Mouse (Mus musculus): ENCODE results near the gene Ccdc74a. TPM values are rescaled to one million over a fixed set of nuclear protein-coding genes. Genes with fewer than 3 reads are reported as not detected.

Ccdc74a gene
- total and polyA plus RNA-seq, 3 experiments: 0.16 to 0.32 (median 0.26) TPM

GRCm38 (mm10) chr16:17647156-17647555, 886 bp downstream of the Ccdc74a start:
- Histone ChIP-seq H3K4me1 (ENCODE audit: control insufficient read depth, insufficient read depth, low read length) (0 out of 2 replicates have a peak, but pooled peaks cover 2% of the 10 kb centered on the region), H3K4me3 (no peak overlapping the region), H3K9ac (ENCODE audit: low read depth, low read length) (no peak overlapping the region), H3K36me3 (ENCODE audit: control insufficient read depth, insufficient read depth, low read length) (no peaks in the 10 kb centered on the region), H3K27me3 (ENCODE audit: control insufficient read depth, insufficient read depth, low read length) (no peaks in the 10 kb centered on the region), H3K79me2 (replicated peaks; ENCODE audit: control insufficient read depth, insufficient read depth, low read length) (no peaks in the 10 kb centered on the region), H3K27ac (no peak overlapping the region)
- TF ChIP-seq CTCF (IDR thresholded peaks at IDR 0.05) (no peak), POLR2A (IDR thresholded peaks at IDR 0.05; ENCODE audit: insufficient read depth, low read depth, low read length) (no peak), EP300 (IDR thresholded peaks at IDR 0.05; ENCODE audit: insufficient read depth, low read depth, low read length) (no peak)
- intact Hi-C loops (cut with DNase I): no loop called here
- WGBS: 70% methylated on average over 1 of the region's 1 CpGs
- no peak for DNase-seq

- no peak overlapping the region for H3K9ac ChIP-seq (ENCODE audit: low read depth, low read length)
- 89% methylated on average over 10 of the region's 10 CpGs for WGBS
- intact Hi-C loops (cut with DNase I): no loop called here
Measured at GRCm38 (mm10) chr16:17647566-17648340, 1.5 kb downstream of the Ccdc74a start.

GRCm38 (mm10) chr16:17649925-17650605, 3.8 kb downstream of the Ccdc74a start:
- no peak for TF ChIP-seq POLR2A (IDR thresholded peaks at IDR 0.05; ENCODE audit: insufficient read depth, low read depth, low read length)
- no peak for TF ChIP-seq EP300 (IDR thresholded peaks at IDR 0.05; ENCODE audit: insufficient read depth, low read depth, low read length)
- no peak for TF ChIP-seq CTCF (IDR thresholded peaks at IDR 0.05)
- Histone ChIP-seq H3K4me1 (ENCODE audit: control insufficient read depth, insufficient read depth, low read length) (0 out of 2 replicates have a peak, but pooled peaks cover 2% of the 10 kb centered on the region), H3K4me3 (no peak overlapping the region), H3K27me3 (ENCODE audit: control insufficient read depth, insufficient read depth, low read length) (no peaks in the 10 kb centered on the region), H3K36me3 (ENCODE audit: control insufficient read depth, insufficient read depth, low read length) (no peaks in the 10 kb centered on the region), H3K9ac (ENCODE audit: low read depth, low read length) (no peak overlapping the region), H3K79me2 (replicated peaks; ENCODE audit: control insufficient read depth, insufficient read depth, low read length) (no peaks in the 10 kb centered on the region), H3K27ac (no peak overlapping the region)
- no peak for DNase-seq
- intact Hi-C loops (cut with DNase I): no loop called here
- WGBS: 89% methylated on average over 16 of the region's 16 CpGs

More at GRCm38 (mm10) chr16:17647566-17648340, 1.5 kb downstream of the Ccdc74a start:
- Histone ChIP-seq H3K4me3 (no peak overlapping the region), H3K36me3 (ENCODE audit: control insufficient read depth, insufficient read depth, low read length) (no peaks in the 10 kb centered on the region), H3K27ac (no peak overlapping the region), H3K27me3 (ENCODE audit: control insufficient read depth, insufficient read depth, low read length) (no peaks in the 10 kb centered on the region), H3K4me1 (ENCODE audit: control insufficient read depth, insufficient read depth, low read length) (0 out of 2 replicates have a peak, but pooled peaks cover 2% of the 10 kb centered on the region), H3K79me2 (replicated peaks; ENCODE audit: control insufficient read depth, insufficient read depth, low read length) (no peaks in the 10 kb centered on the region)
- TF ChIP-seq CTCF (IDR thresholded peaks at IDR 0.05) (no peak), EP300 (IDR thresholded peaks at IDR 0.05; ENCODE audit: insufficient read depth, low read depth, low read length) (no peak), POLR2A (IDR thresholded peaks at IDR 0.05; ENCODE audit: insufficient read depth, low read depth, low read length) (no peak)
- DNase-seq: no peak

GRCm38 (mm10) chr16:17650711-17651110, 4.4 kb downstream of the Ccdc74a start:
- H3K4me3 ChIP-seq: no peak overlapping the region
- 92% methylated on average over 1 of the region's 1 CpGs for WGBS
- no peaks in the 10 kb centered on the region for H3K79me2 ChIP-seq (replicated peaks; ENCODE audit: control insufficient read depth, insufficient read depth, low read length)
- intact Hi-C loops (cut with DNase I): no loop called here
- TF ChIP-seq CTCF (IDR thresholded peaks at IDR 0.05): no peak
- TF ChIP-seq POLR2A (IDR thresholded peaks at IDR 0.05; ENCODE audit: insufficient read depth, low read depth, low read length): no peak
- TF ChIP-seq EP300 (IDR thresholded peaks at IDR 0.05; ENCODE audit: insufficient read depth, low read depth, low read length): no peak
- no peaks in the 10 kb centered on the region for H3K36me3 ChIP-seq (ENCODE audit: control insufficient read depth, insufficient read depth, low read length)
- DNase-seq: no peak
- 0 out of 2 replicates have a peak, but pooled peaks cover 2% of the 10 kb centered on the region for H3K4me1 ChIP-seq (ENCODE audit: control insufficient read depth, insufficient read depth, low read length)
- H3K27me3 ChIP-seq (ENCODE audit: control insufficient read depth, insufficient read depth, low read length): no peaks in the 10 kb centered on the region
- no peak overlapping the region for H3K9ac ChIP-seq (ENCODE audit: low read depth, low read length)
- H3K27ac ChIP-seq: no peak overlapping the region

GRCm38 (mm10) chr16:17652607-17653006, 6.3 kb downstream of the Ccdc74a start:
- Histone ChIP-seq H3K27ac (no peak overlapping the region), H3K27me3 (ENCODE audit: control insufficient read depth, insufficient read depth, low read length) (no peaks in the 10 kb centered on the region), H3K9ac (ENCODE audit: low read depth, low read length) (no peak overlapping the region), H3K4me1 (ENCODE audit: control insufficient read depth, insufficient read depth, low read length) (no peaks in the 10 kb centered on the region), H3K4me3 (no peak overlapping the region), H3K36me3 (ENCODE audit: control insufficient read depth, insufficient read depth, low read length) (no peaks in the 10 kb centered on the region), H3K79me2 (replicated peaks; ENCODE audit: control insufficient read depth, insufficient read depth, low read length) (no peaks in the 10 kb centered on the region)
- DNase-seq: no peak
- WGBS: 76% methylated on average over 4 of the region's 4 CpGs
- intact Hi-C loops (cut with DNase I): no loop called here
- no peak for TF ChIP-seq EP300 (IDR thresholded peaks at IDR 0.05; ENCODE audit: insufficient read depth, low read depth, low read length)
- TF ChIP-seq CTCF (IDR thresholded peaks at IDR 0.05): no peak
- no peak for TF ChIP-seq POLR2A (IDR thresholded peaks at IDR 0.05; ENCODE audit: insufficient read depth, low read depth, low read length)

GRCm38 (mm10) chr16:17653601-17654000, 7.3 kb downstream of the Ccdc74a start:
- no peak overlapping the region for H3K9ac ChIP-seq (ENCODE audit: low read depth, low read length)
- H3K79me2 ChIP-seq (replicated peaks; ENCODE audit: control insufficient read depth, insufficient read depth, low read length): no peaks in the 10 kb centered on the region
- no peaks in the 10 kb centered on the region for H3K27me3 ChIP-seq (ENCODE audit: control insufficient read depth, insufficient read depth, low read length)
- intact Hi-C loops (cut with DNase I): no loop called here
- 97% methylated on average over 5 of the region's 5 CpGs for WGBS
- no peaks in the 10 kb centered on the region for H3K36me3 ChIP-seq (ENCODE audit: control insufficient read depth, insufficient read depth, low read length)
- TF ChIP-seq CTCF (IDR thresholded peaks at IDR 0.05): no peak
- TF ChIP-seq EP300 (IDR thresholded peaks at IDR 0.05; ENCODE audit: insufficient read depth, low read depth, low read length): no peak
- no peak for TF ChIP-seq POLR2A (IDR thresholded peaks at IDR 0.05; ENCODE audit: insufficient read depth, low read depth, low read length)
- no peaks in the 10 kb centered on the region for H3K4me1 ChIP-seq (ENCODE audit: control insufficient read depth, insufficient read depth, low read length)
- H3K4me3 ChIP-seq: no peak overlapping the region
- no peak for DNase-seq
- H3K27ac ChIP-seq: no peak overlapping the region

All from heart, adult 2 months (tissue).